Mouse (Mus musculus) kidney, postnatal 36 days (tissue): ENCODE measurements around the gene Ednrb.

Experiments
- DNase-seq, 2 experiments: peaks; one replicate each; pipeline ENCODE4 v3.0.0; 2021 to 2022; ENCODE audit warnings: mixed read lengths in 2 of 2

Ednrb gene

DNA sequence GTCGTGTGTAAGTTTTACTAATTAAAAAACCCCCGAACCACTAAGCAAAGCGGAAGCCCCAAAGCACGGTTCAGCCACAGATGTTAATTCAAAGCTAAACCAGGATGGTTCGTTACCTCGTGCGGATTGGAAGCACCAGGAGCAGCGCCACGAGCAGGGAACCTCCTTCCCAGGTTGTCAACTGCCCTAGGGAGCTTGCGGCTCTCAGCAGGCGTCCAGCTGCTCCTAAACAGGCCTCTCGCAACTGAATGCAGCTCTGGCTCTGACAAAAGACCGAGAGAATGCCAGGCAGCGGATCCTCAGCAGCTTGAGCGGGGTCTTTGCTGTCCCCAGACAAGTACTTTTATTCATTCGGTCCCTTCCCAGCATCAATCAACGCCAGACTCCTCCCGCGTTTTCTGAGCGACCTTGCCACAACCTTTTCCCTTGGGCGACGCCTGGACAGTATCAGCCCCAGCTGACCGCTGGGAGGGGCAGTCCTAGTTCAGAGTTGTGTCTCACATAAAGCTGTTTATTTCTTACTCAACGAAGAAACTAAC, at the start of gene Ednrb:
Gene Ednrb (minus strand): TSS at position 392 of the 539 bp plus-strand sequence.
- peak; percentile 60 to 62 for DNase-seq

- no peak for DNase-seq
These were observed 48.3 kb upstream of the Ednrb start for GRCm38 (mm10) chr14:103892411-103892938.

DNA sequence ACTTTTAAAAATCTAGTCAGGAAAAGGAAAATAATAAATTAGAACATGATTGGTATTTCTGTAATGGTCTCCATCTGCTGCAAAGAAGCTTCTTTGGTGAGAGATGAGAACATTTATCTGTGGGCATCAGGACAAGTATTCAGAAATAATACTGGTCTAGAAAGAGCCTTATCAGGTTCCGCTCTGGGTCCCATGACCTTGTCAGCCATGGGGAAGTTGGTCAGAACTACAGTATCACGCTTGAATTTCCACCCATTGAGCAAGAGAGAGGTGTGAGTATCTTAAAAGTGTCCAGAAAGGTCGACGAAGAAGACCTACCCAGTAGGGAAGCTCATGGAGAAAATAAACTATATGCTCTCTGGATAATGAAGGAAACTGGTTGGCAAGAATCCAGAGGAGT, 46.6 kb upstream of the Ednrb start:
- no peak for DNase-seq

GRCm38 (mm10) chr14:103884892-103885575, 40.8 kb upstream of the Ednrb start:
- DNase-seq: peak; percentile 2 to 64

GRCm38 (mm10) chr14:103882943-103883342, 38.7 kb upstream of the Ednrb start:
- no peak for DNase-seq

- no peak for DNase-seq
These were observed 32.9 kb upstream of the Ednrb start for GRCm38 (mm10) chr14:103877117-103877516.

- DNase-seq: no peak
These were observed 32.4 kb upstream of the Ednrb start for GRCm38 (mm10) chr14:103876598-103876997.

DNA sequence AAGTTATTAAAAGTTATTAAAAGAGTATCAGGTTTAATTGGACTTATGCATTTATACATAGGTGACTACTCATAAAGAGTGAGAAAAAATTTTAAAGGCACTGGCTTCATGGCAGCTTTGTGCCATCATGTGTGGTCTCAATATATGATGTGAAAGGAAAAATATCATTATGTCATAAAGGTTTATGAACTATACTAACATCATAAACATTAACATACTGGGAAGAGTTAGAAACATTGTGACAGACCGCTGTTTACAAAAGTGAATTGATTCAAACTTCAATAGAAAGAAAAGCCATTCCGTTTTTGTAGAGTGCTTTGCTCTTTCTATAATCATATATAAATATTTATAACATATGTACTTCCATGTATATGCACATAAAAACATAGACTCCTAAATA, 22.4 kb upstream of the Ednrb start:
- no peak for DNase-seq

- DNase-seq: no peak
These were observed 21.0 kb upstream of the Ednrb start for GRCm38 (mm10) chr14:103865226-103865625.

- no peak for DNase-seq
These were observed 6.1 kb upstream of the Ednrb start for GRCm38 (mm10) chr14:103850071-103850845.

DNA sequence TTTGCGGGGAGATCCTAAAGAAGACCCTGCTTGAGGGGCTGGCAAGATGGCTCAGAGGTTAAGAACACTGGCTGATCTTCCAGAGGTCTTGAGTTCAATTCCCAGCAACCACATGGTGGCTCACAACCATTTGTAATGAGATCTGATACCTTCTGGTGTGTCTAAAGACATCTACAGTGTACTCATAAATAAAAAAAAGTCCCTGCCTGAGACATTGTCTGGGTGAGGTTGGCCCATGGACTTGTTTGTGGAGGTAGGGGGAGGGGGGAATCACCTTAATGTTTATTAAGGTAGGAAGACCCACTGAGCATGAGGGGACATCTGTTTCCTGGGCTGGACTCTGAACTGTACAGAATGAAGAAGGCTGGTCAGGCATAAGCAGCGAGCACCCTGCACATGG, 1.5 kb upstream of the Ednrb start:
- no peak for DNase-seq

GRCm38 (mm10) chr14:103844944-103845343, 742 bp upstream of the Ednrb start:
- no peak for DNase-seq

DNA sequence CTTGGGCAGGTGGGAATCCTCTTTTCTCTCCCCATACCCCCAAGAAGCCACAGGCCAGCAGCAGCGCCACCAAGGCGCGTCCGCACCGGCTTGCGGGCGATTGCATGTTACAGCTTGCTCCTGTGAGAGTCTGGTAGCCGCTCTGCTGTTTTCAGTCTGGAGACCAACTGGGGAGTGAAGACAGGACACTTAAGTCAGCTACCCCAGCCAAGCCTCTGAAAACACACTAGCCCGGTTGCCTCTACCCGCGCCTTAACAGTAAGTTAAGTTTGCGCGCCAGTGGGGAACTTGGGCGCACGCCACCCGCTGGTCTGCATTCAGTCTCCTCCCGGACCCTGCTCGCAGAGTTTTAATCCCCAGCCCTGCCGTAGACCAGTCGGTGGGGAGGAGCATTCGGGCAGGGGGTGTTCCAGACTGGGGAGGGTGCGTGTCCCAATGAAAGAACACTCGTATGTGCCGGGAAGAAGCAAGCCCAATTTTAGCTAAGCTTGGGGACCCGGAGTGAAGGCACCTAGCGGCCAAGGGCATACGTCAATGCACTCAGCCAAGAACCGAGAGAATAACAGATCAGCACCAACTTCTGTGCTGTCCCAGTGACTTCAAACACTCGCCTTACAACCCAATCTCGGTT, 716 bp downstream of the Ednrb start:
- DNase-seq: peak; percentile 61 to 73

- peak; percentile 9 to 50 for DNase-seq
These were observed 1.3 kb downstream of the Ednrb start for GRCm38 (mm10) chr14:103842896-103843295.

DNA sequence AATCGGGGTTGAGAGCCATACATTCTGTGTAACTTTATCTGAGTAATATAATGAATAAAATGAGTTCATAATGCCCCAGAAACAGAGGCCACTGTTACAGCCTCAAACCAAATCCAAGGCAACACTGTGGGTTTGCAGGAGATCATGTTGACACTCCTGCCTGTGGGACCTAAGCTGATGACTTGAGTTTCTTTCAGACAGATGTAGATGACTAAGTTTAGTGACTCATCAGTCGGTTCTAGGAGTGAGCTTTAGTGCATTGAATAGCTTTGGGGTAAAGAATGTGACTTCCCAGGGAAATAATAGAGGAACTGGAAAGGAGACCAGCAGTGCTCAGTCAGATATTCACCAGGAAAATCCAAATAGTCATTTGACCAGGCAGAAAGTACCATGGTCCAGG, 3.8 kb downstream of the Ednrb start:
- DNase-seq: no peak

GRCm38 (mm10) chr14:103838887-103839286, 5.3 kb downstream of the Ednrb start:
- no peak for DNase-seq

GRCm38 (mm10) chr14:103834589-103834988, 9.6 kb downstream of the Ednrb start:
- no peak for DNase-seq

GRCm38 (mm10) chr14:103834147-103834546, 10.1 kb downstream of the Ednrb start:
- DNase-seq: no peak

DNA sequence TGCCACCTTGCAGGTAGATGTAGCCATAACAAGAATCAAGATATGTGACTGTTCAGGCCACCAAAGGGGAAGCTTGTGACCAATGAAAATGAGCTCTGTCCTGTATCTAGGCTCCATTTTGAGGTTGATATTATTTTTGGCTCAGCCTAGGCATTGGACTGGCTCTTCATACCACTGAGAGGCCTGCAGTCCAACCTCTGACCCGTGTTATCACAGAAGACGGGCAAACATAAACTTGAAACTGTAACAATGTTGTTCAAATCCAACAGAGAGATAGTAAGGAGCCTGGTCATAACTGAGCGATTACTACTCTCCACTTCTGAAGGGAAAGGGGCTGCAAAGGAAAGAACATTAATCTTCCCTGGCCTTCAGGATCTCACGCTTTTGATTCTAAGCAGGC, 11.7 kb downstream of the Ednrb start:
- DNase-seq: no peak

- no peak for DNase-seq
These were observed 13.2 kb downstream of the Ednrb start for GRCm38 (mm10) chr14:103831007-103831406.

DNA sequence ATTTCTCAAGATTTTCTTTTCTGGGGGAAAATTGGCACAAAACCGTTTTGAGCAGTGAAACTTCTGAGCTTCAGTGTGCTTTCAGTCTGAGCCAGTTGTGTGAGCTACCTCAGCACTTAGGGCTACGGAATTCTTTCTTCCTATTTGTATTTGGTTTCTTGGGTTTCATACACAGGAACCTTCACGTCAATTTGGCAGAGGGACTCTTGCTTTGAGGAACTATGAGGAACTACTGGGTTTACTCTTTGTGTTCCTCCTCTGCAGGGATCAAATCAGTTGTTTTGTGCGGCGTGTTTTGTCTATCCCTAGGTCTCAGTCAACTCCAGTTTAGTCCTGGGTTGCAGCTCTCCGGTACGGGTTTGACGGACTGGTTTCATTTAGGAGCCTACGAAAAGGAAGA, 17.9 kb downstream of the Ednrb start:
- no peak for DNase-seq

GRCm38 (mm10) chr14:103825934-103826333, 18.3 kb downstream of the Ednrb start:
- no peak for DNase-seq

DNA sequence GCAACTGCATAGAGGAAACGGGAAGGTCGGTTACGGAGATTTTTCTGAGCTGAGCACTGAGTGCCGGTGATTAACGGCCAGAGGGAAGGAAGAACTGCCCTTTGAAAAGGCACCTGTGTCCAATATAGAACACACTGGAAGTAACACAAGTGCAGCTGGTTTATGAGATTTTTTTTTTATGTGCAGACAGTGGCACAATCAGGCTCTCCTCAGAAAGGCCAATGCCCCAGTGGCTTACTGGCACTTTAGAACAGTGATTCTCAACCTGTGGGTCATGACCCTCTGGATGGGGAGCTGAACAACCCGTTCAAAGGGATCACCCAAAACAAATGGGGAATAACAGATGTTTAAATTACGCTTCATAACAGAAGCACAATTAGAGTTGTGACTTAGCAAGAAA, 20.7 kb downstream of the Ednrb start:
- DNase-seq: peak in 1 of 2 experiments; percentile 17
